Mouse (Mus musculus) kidney, adult 18-20 months (tissue): ENCODE results near the gene Catsperg1.

Source experiments
- DNase-seq: peaks from one replicate; pipeline ENCODE4 v3.0.0; 2021

Gene Catsperg1

GRCm38 (mm10) chr7:29134230-29134629, 79.6 kb downstream of the Catsperg1 start:
- no peak for DNase-seq
